Mouse (Mus musculus) MEL (cell line): ENCODE results near the gene Rpl24. TPM values are rescaled to one million over a fixed set of nuclear protein-coding genes. Genes with fewer than 3 reads are reported as not detected.

Experiments used
- DNase-seq: peaks from one replicate; pipeline ENCODE4 v3.0.0; 2011; ENCODE audit warnings: low read depth, low spot score
- H3K27ac ChIP-seq: 2 replicates; pipeline ENCODE4 v1.5.1; 2012; ENCODE audit warnings: low read depth, mild to moderate bottlenecking, control low read depth, low read length, moderate library complexity; ENCODE audit not compliant: control insufficient read depth
- H3K27me3 ChIP-seq, 2 experiments: fragments of 150-350 bp in 1 of 2; sonication (generic) in 1 of 2; 2 replicates each; pipeline ENCODE4 v1.6.1; 2012; ENCODE audit warnings: low read length in 2 of 2, mild to moderate bottlenecking in 2 of 2, improper control_type of control experiment in 1 of 2, moderate library complexity in 1 of 2; ENCODE audit not compliant: insufficient read depth in 2 of 2, control insufficient read depth in 1 of 2
- H3K36me3 ChIP-seq, 2 experiments: 2 replicates each; pipeline ENCODE4 v1.6.1; 2012 to 2014; ENCODE audit warnings: low read length in 2 of 2, improper control_type of control experiment in 1 of 2, inconsistent platforms in 1 of 2, mild to moderate bottlenecking in 1 of 2; ENCODE audit not compliant: insufficient read depth in 2 of 2, control insufficient read depth in 1 of 2
- H3K4me1 ChIP-seq, 2 experiments: fragments of 150-350 bp in 1 of 2; sonication (generic) in 1 of 2; 2 replicates each; pipeline ENCODE4 v1.6.1; 2012; ENCODE audit warnings: low read length in 2 of 2, improper control_type of control experiment in 1 of 2, mild to moderate bottlenecking in 1 of 2; ENCODE audit not compliant: insufficient read depth in 2 of 2, control insufficient read depth in 1 of 2
- H3K4me3 ChIP-seq, 2 experiments: fragments of 150-350 bp in 1 of 2; sonication (generic) in 1 of 2; 2 replicates each; pipeline ENCODE4 v1.5.1; 2012; ENCODE audit warnings: low read depth in 2 of 2, low read length in 2 of 2, mild to moderate bottlenecking in 2 of 2, moderate library complexity in 2 of 2, control low read depth in 1 of 2, improper control_type of control experiment in 1 of 2; ENCODE audit not compliant: control insufficient read depth in 1 of 2, insufficient read depth in 1 of 2
- H3K79me2 ChIP-seq: 2 replicates; pipeline ENCODE4 v1.6.1; 2012; ENCODE audit warnings: mild to moderate bottlenecking, low read length, moderate library complexity; ENCODE audit not compliant: control insufficient read depth, poor library complexity, insufficient read depth
- H3K9ac ChIP-seq: 2 replicates; pipeline ENCODE4 v1.6.1; 2012; ENCODE audit warnings: low read depth, mild to moderate bottlenecking, control low read depth, low read length, moderate library complexity; ENCODE audit not compliant: control insufficient read depth, poor library complexity, severe bottlenecking
- H3K9me3 ChIP-seq: fragments of 150-350 bp; sonication (generic); replicated peaks from 2 replicates; pipeline ENCODE4 v1.6.1; 2012; ENCODE audit warnings: mild to moderate bottlenecking, low read length, improper control_type of control experiment, moderate library complexity; ENCODE audit not compliant: insufficient read depth
- BHLHE40 ChIP-seq: IDR thresholded peaks from 2 replicates; pipeline ENCODE4 v1.6.1; 2012; ENCODE audit warnings: low read depth, mild to moderate bottlenecking, inconsistent platforms, low read length, improper control_type of control experiment, borderline replicate concordance
- CHD1 ChIP-seq: IDR thresholded peaks from 2 replicates; pipeline ENCODE4 v1.6.1; 2012; ENCODE audit warnings: low read depth, mild to moderate bottlenecking, inconsistent platforms, low read length, improper control_type of control experiment
- CTCF ChIP-seq, 3 experiments: IDR thresholded peaks in 2 of 3; conservative IDR thresholded peaks in 1 of 3; 2 replicates each; pipeline ENCODE4 v1.5.1; 2011 to 2012; ENCODE audit warnings: low read length in 3 of 3, low read depth in 2 of 3, mild to moderate bottlenecking in 2 of 3, improper control_type of control experiment in 1 of 3, inconsistent platforms in 1 of 3, mixed read lengths in 1 of 3, moderate library complexity in 1 of 3; ENCODE audit not compliant: control insufficient read depth in 1 of 3, insufficient read depth in 1 of 3, poor library complexity in 1 of 3, severe bottlenecking in 1 of 3
- E2F4 ChIP-seq: IDR thresholded peaks from 2 replicates; pipeline ENCODE4 v1.6.1; 2011; ENCODE audit warnings: low read depth, low read length, improper control_type of control experiment, borderline replicate concordance
- ELF1 ChIP-seq: IDR thresholded peaks from 2 replicates; pipeline ENCODE4 v1.6.1; 2014; ENCODE audit warnings: low read depth, mild to moderate bottlenecking, inconsistent platforms, low read length, improper control_type of control experiment, moderate library complexity
- EP300 ChIP-seq, 2 experiments: IDR thresholded peaks; 2 replicates each; pipeline ENCODE4 v1.6.1; 2011; ENCODE audit warnings: improper control_type of control experiment in 2 of 2, low read length in 2 of 2, low read depth in 1 of 2, mild to moderate bottlenecking in 1 of 2
- GATA1 ChIP-seq: IDR thresholded peaks from 2 replicates; pipeline ENCODE4 v1.6.1; 2011; ENCODE audit warnings: low read depth, low read length, improper control_type of control experiment
- HCFC1 ChIP-seq: IDR thresholded peaks from 2 replicates; pipeline ENCODE4 v1.6.1; 2012; ENCODE audit warnings: low read depth, mild to moderate bottlenecking, inconsistent platforms, low read length, improper control_type of control experiment, moderate library complexity
- KAT2A ChIP-seq: conservative IDR thresholded peaks from 2 replicates; pipeline ENCODE4 v1.6.1; 2012; ENCODE audit warnings: low read depth, low read length, improper control_type of control experiment, inconsistent platforms
- MAFK ChIP-seq: IDR thresholded peaks from 2 replicates; pipeline ENCODE4 v1.6.1; 2011; ENCODE audit warnings: low read depth, mild to moderate bottlenecking, low read length, improper control_type of control experiment, borderline replicate concordance
- MAX ChIP-seq: IDR thresholded peaks from 2 replicates; pipeline ENCODE4 v1.6.1; 2011; ENCODE audit warnings: low read length, improper control_type of control experiment
- MAZ ChIP-seq: IDR thresholded peaks from 2 replicates; pipeline ENCODE4 v1.6.1; 2012; ENCODE audit warnings: low read depth, mild to moderate bottlenecking, inconsistent platforms, low read length, improper control_type of control experiment
- MXI1 ChIP-seq: IDR thresholded peaks from 2 replicates; pipeline ENCODE4 v1.6.1; 2011; ENCODE audit warnings: mild to moderate bottlenecking, low read depth, low read length, improper control_type of control experiment
- MYB ChIP-seq: IDR thresholded peaks from 2 replicates; pipeline ENCODE4 v1.6.1; 2011; ENCODE audit warnings: mild to moderate bottlenecking, low read depth, low read length, improper control_type of control experiment
- NELFE ChIP-seq: IDR thresholded peaks from 2 replicates; pipeline ENCODE4 v1.6.1; 2011; ENCODE audit warnings: low read depth, low read length, improper control_type of control experiment
- POLR2AphosphoS2 ChIP-seq: IDR thresholded peaks from 2 replicates; pipeline ENCODE4 v1.6.1; 2011; ENCODE audit warnings: low read length, improper control_type of control experiment
- POLR2AphosphoS5 ChIP-seq: IDR thresholded peaks from 2 replicates; pipeline ENCODE4 v1.6.1; 2012; ENCODE audit warnings: low read depth, borderline replicate concordance, mild to moderate bottlenecking, inconsistent platforms, low read length, moderate library complexity, mixed read lengths
- RAD21 ChIP-seq: IDR thresholded peaks from 2 replicates; pipeline ENCODE4 v1.6.1; 2011; ENCODE audit warnings: mild to moderate bottlenecking, low read depth, low read length, improper control_type of control experiment
- SIN3A ChIP-seq: IDR thresholded peaks from 2 replicates; pipeline ENCODE4 v1.6.1; 2012; ENCODE audit warnings: low read length, improper control_type of control experiment, inconsistent platforms
- TAL1 ChIP-seq: IDR thresholded peaks from 2 replicates; pipeline ENCODE4 v1.6.1; 2012; ENCODE audit warnings: mild to moderate bottlenecking, inconsistent platforms, low read length, moderate library complexity, mixed read lengths
- TCF12 ChIP-seq: IDR thresholded peaks from 2 replicates; pipeline ENCODE4 v1.6.1; 2014; ENCODE audit warnings: low read depth, mild to moderate bottlenecking, inconsistent platforms, low read length, improper control_type of control experiment, moderate library complexity
- USF1 ChIP-seq: IDR thresholded peaks from 2 replicates; pipeline ENCODE4 v1.6.1; 2014; ENCODE audit warnings: low read depth, mild to moderate bottlenecking, inconsistent platforms, low read length, improper control_type of control experiment, moderate library complexity
- USF2 ChIP-seq, 2 experiments: IDR thresholded peaks; 2 replicates each; pipeline ENCODE4 v1.6.1; 2011 to 2012; ENCODE audit warnings: improper control_type of control experiment in 2 of 2, low read length in 2 of 2, borderline replicate concordance in 1 of 2, inconsistent platforms in 1 of 2, low read depth in 1 of 2, mild to moderate bottlenecking in 1 of 2; ENCODE audit not compliant: insufficient read depth in 1 of 2
- ZC3H11A ChIP-seq: IDR thresholded peaks from 2 replicates; pipeline ENCODE4 v1.6.1; 2012; ENCODE audit warnings: low read depth, mild to moderate bottlenecking, inconsistent platforms, low read length, improper control_type of control experiment
- ZKSCAN1 ChIP-seq: IDR thresholded peaks from 2 replicates; pipeline ENCODE4 v1.6.1; 2012; ENCODE audit warnings: low read depth, mild to moderate bottlenecking, inconsistent platforms, low read length, improper control_type of control experiment, moderate library complexity
- ZMIZ1 ChIP-seq: IDR thresholded peaks from 2 replicates; pipeline ENCODE4 v1.6.1; 2012; ENCODE audit warnings: low read depth, mild to moderate bottlenecking, inconsistent platforms, low read length, improper control_type of control experiment, moderate library complexity
- ZNF384 ChIP-seq: IDR thresholded peaks from 2 replicates; pipeline ENCODE4 v1.6.1; 2012; ENCODE audit warnings: low read depth, mild to moderate bottlenecking, inconsistent platforms, low read length, improper control_type of control experiment
- polyA plus RNA-seq, 2 experiments: library from polyadenylated mRNA; stranded (reverse) in 1 of 2; unstranded in 1 of 2; fragments of >175 nt in 1 of 2; fragments of >200 nt in 1 of 2; gene quantifications; 2 replicates each; pipeline versions ENCODE4 v1.2.1 to v1.2.4; 2012; ENCODE audit warnings: low replicate concordance in 2 of 2, low read depth in 1 of 2; ENCODE audit not compliant: insufficient read length in 2 of 2, insufficient read depth in 1 of 2, missing spikeins in 1 of 2
- total RNA-seq: library from RNA; depleted of rRNA; stranded (reverse); fragments of 300-350 nt; gene quantifications from 2 replicates; pipeline ENCODE4 v1.2.3, GENCODE M21; 2012

Rpl24 gene
- total and polyA plus RNA-seq, 3 experiments = 132 to 1,552 TPM; not detected in 1

DNA sequence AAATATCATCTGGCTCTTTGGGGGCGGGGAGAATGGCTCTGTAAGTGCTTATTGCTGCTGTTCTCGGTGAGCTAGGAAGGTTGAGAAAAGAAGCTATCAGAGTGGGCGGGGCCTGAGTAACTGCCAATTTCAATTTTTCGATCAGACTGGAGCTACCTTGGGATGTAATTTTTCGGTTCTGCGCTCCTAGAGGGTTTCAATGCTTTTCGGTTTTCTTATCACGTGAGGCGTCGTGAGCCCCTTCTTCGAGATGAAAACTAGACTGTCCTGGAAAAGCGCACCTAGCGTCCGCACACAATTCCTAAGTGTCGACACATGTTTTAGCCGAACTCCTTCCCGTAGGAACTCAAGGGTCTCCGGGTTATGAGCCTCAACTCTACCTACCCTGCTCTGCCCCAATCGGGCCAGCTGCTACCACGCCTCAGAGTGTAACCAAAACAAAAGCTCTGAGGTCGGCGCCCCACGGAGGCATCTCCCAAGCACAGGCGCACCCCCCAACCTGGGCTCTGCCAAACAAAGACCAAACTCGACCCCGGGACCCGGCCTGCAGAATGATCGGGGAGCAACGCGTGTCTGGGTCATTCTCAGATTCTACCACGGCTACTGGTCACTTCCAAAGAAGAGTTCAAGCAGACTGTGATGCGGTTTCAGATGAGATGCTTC, 32.3 kb upstream of the Rpl24 start:
- H3K9me3 ChIP-seq = no peaks in the 10 kb centered on the region
- H3K4me1 ChIP-seq = peaks cover 0 to 6% of the 10 kb centered on the region in 2 experiments; a peak in 1 of 4 replicates
- peak overlapping the region; percentile 80 for H3K9ac ChIP-seq
- DNase-seq = peak; percentile 78
- H3K27ac ChIP-seq = peak overlapping the region; percentile 30
- H3K27me3 ChIP-seq = no peaks in the 10 kb centered on the region
- TF ChIP-seq EP300 (IDR thresholded peaks at IDR 0.05; ENCODE audit: low read depth in 1 of 2, low read length in 2 of 2) = no peak
- TF ChIP-seq MAZ = no peak
- TF ChIP-seq MYB = peak; percentile 55
- TF ChIP-seq USF2 (IDR thresholded peaks at IDR 0.05; ENCODE audit: borderline replicate concordance in 1 of 2, insufficient read depth in 1 of 2, low read depth in 1 of 2, low read length in 2 of 2) = no peak
- TF ChIP-seq MXI1 = peak; percentile 31
- TF ChIP-seq USF1 = peak; percentile 70
- no peak for TF ChIP-seq E2F4
- no peak for TF ChIP-seq GATA1
- no peak; the same call in 1 of the 2 replicates for TF ChIP-seq SIN3A
- no peak for TF ChIP-seq RAD21
- no peak for TF ChIP-seq CHD1
- no peak for TF ChIP-seq ZMIZ1
- TF ChIP-seq MAX = 0 out of 2 replicates have a peak, but pooled peaks have one; percentile 26
- no peak for TF ChIP-seq POLR2AphosphoS2
- no peak for TF ChIP-seq ZKSCAN1
- no peak for TF ChIP-seq MAFK
- peak; percentile 7; the same call in 1 of the 2 replicates for TF ChIP-seq BHLHE40
- no peak for TF ChIP-seq ELF1
- H3K4me3 ChIP-seq = peak overlapping the region; percentile 65 to 84
- peaks cover 0 to 7% of the 10 kb centered on the region in 2 experiments; a peak in 1 of 4 replicates for H3K36me3 ChIP-seq
- H3K79me2 ChIP-seq = peaks cover 4% of the 10 kb centered on the region

DNA sequence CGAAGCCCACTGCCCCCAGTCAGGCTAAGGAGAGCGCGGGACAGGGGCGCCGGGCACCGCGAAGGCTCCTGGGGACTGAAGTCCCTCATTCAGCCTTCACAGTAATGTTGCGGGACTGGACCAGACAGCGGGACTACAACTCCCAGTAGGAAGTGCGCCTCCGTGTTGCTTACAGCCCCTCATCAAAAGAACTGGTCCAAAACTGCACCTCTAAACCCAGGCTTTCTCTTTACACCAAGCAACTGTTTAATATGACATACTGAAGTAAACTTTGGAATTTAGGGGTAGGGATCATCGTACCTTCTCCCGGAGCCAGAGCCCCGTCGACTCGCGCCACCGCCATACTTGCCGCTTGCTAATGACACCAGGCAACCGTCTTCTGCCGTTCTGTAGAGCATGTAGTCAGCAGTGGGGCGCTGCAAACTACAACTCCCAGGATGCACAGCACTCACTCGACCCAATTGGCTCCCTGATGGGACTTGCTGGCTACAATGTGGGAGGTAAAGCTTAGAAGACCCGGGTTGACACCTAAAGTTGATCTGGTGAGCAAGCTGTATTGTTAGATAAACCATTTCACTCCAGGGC, 31.5 kb upstream of the Rpl24 start, which contains the start of gene Cep97:
Gene Cep97 (minus strand): TSS at position 403 of the 585 bp plus-strand sequence.
- peak within 1 kb of the TSS; percentile 65 to 84 for H3K4me3 ChIP-seq
- peak within 1 kb of the TSS; percentile 80 for H3K9ac ChIP-seq
- H3K27me3 ChIP-seq = no peaks in the 10 kb centered on the region
- peak within 1 kb of the TSS; percentile 68 for H3K27ac ChIP-seq
- H3K36me3 ChIP-seq = peaks cover 0 to 7% of the 10 kb centered on the region in 2 experiments; a peak in 1 of 4 replicates
- peak; percentile 98 for DNase-seq
- H3K4me1 ChIP-seq = peaks cover 0 to 6% of the 10 kb centered on the region in 2 experiments; a peak in 1 of 4 replicates
- peaks cover 4% of the 10 kb centered on the region for H3K79me2 ChIP-seq
- no peaks in the 10 kb centered on the region for H3K9me3 ChIP-seq
- TF ChIP-seq MXI1 (peak; percentile 80), MAFK (no peak), GATA1 (no peak), POLR2AphosphoS2 (peak; percentile 52; the same call in 1 of the 2 replicates), KAT2A (peak; percentile 84), NELFE (peak; percentile 68; the same call in 1 of the 2 replicates), MAX (peak; percentile 54), E2F4 (no peak), TAL1 (peak; percentile 61), ELF1 (peak; percentile 49), ZMIZ1 (peak; percentile 69; the same call in 1 of the 2 replicates), USF1 (no peak), BHLHE40 (0 out of 2 replicates have a peak, but pooled peaks have one; percentile 19), POLR2AphosphoS5 (no peak), ZNF384 (no peak), TCF12 (peak; percentile 73), ZC3H11A (no peak), SIN3A (peak; percentile 86), RAD21 (no peak), HCFC1 (peak; percentile 93), CTCF (IDR thresholded peaks at IDR 0.05 in 2 of 3, conservative IDR thresholded peaks at IDR 0.05 in 1 of 3; ENCODE audit: control insufficient read depth in 1 of 3, insufficient read depth in 1 of 3, low read depth in 2 of 3, low read length in 3 of 3, poor library complexity in 1 of 3, severe bottlenecking in 1 of 3) (no peak; a peak in 1 of 6 replicates)
